33 mouse cellular contexts compared by ENCODE assay signal in the genomic region with DNA sequence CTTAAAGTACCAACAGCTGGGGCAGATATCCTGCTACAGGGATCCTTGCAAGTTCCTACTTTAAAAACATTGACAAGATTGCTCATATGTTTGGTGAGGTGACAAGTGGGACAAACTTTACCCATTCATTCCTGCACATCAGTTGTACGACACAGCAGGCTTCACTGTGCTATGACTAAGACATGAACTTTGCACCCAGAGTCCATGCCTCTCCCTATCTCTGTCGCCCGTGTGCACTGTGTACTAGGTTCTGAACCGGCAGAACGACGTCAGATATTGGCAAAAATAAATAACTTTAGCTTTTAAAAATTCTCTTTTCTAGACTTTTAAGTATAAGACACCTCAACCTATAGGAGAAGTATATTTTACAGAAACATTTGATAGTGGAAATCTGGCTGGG. TPM values are rescaled to one million over a fixed set of nuclear protein-coding genes. Genes with fewer than 3 reads are reported as not detected.
DNase-seq lines count a peak whose midpoint lies in the region; ATAC-seq and TF ChIP-seq lines count a peak whose summit lies in the region.
"Had no signal": no experiment of that assay in that cellular context is flagged by ENCODE, and none has a peak within 500 bp of the region (broad histone marks: within the 10 kb centered on the region; RNA-seq: fewer than 3 reads in every experiment).

No protein-coding gene starts in this region.

- TF ChIP-seq CTCF in liver, postnatal 0 days (IDR thresholded peaks at IDR 0.05; ENCODE audit: low read depth): no peak
- TF ChIP-seq CTCF in intestine, postnatal 0 days (IDR thresholded peaks at IDR 0.05; ENCODE audit: low read depth): no peak
- TF ChIP-seq CTCF in stomach, postnatal 0 days (IDR thresholded peaks at IDR 0.05; ENCODE audit: low read depth): no peak

- H3K27ac ChIP-seq in liver, postnatal 0 days (ENCODE audit: low read depth): no peak overlapping the region
- H3K27ac ChIP-seq in liver, embryonic 11.5 days (ENCODE audit: low read depth, low read length): no peak overlapping the region
- no peak overlapping the region for H3K27ac ChIP-seq in intestine, embryonic 15.5 days
- no peak overlapping the region for H3K27ac ChIP-seq in intestine, postnatal 0 days (ENCODE audit: low read depth, low read length)
- H3K27ac ChIP-seq in stomach, postnatal 0 days (replicated peaks): no peak overlapping the region
- H3K27ac ChIP-seq in hindbrain, embryonic 14.5 days: no peak overlapping the region
- H3K27ac ChIP-seq: embryonic facial prominence, embryonic 12.5 days; embryonic facial prominence, embryonic 15.5 days; heart, embryonic 15.5 days; hindbrain, embryonic 10.5 days; hindbrain, embryonic 13.5 days had no signal

- H3K4me3 ChIP-seq in liver, postnatal 0 days (ENCODE audit: low read depth, low read length): no peak overlapping the region
- H3K4me3 ChIP-seq in liver, embryonic 11.5 days (ENCODE audit: low read depth, low read length): no peak overlapping the region
- H3K4me3 ChIP-seq in intestine, embryonic 15.5 days (replicated peaks): no peak overlapping the region
- no peak overlapping the region for H3K4me3 ChIP-seq in intestine, postnatal 0 days (ENCODE audit: low read depth, low read length)
- no peak overlapping the region for H3K4me3 ChIP-seq in stomach, postnatal 0 days (ENCODE audit: low read depth, low read length)
- no peak overlapping the region for H3K4me3 ChIP-seq in hindbrain, embryonic 14.5 days (replicated peaks; ENCODE audit: low read length)
- H3K4me3 ChIP-seq: embryonic facial prominence, embryonic 12.5 days; embryonic facial prominence, embryonic 15.5 days; heart, embryonic 12.5 days; heart, embryonic 15.5 days; hindbrain, embryonic 10.5 days; hindbrain, embryonic 13.5 days had no signal

- H3K4me2 ChIP-seq in liver, postnatal 0 days (ENCODE audit: low read depth, low read length): no peak overlapping the region
- H3K4me2 ChIP-seq in liver, embryonic 11.5 days: no peak overlapping the region
- no peak overlapping the region for H3K4me2 ChIP-seq in intestine, embryonic 15.5 days (replicated peaks)
- H3K4me2 ChIP-seq in intestine, postnatal 0 days (replicated peaks; ENCODE audit: low read depth): no peak overlapping the region
- no peak overlapping the region for H3K4me2 ChIP-seq in stomach, postnatal 0 days (replicated peaks; ENCODE audit: low read depth)
- no peak overlapping the region for H3K4me2 ChIP-seq in hindbrain, embryonic 14.5 days (replicated peaks)
- H3K4me2 ChIP-seq: embryonic facial prominence, embryonic 12.5 days; embryonic facial prominence, embryonic 15.5 days; heart, embryonic 12.5 days; heart, embryonic 15.5 days; hindbrain, embryonic 13.5 days had no signal

- TF ChIP-seq EP300 in liver, postnatal 0 days (IDR thresholded peaks at IDR 0.05; ENCODE audit: low read depth): no peak
- no peak for TF ChIP-seq EP300 in stomach, postnatal 0 days (optimal IDR thresholded peaks at IDR 0.05)

- ATAC-seq in liver, postnatal 0 days: peak; percentile 78
- ATAC-seq in liver, embryonic 11.5 days (replicated peaks; ENCODE audit: low FRiP score): no peak
- peak; percentile 92 for ATAC-seq in intestine, embryonic 15.5 days
- ATAC-seq in intestine, postnatal 0 days: peak; percentile 90
- peak; percentile 95 for ATAC-seq in stomach, postnatal 0 days (ENCODE audit: low FRiP score, low TSS enrichment)
- no peak for ATAC-seq in hindbrain, embryonic 14.5 days (ENCODE audit: low FRiP score)
- ATAC-seq: CD4-positive, CD25-positive, alpha-beta regulatory T cell, adult 4 months; forebrain, embryonic 14.5 days; forebrain, postnatal 0 days had no signal

- H3K27me3 ChIP-seq in liver, postnatal 0 days (ENCODE audit: insufficient read depth, low read length): no peaks in the 10 kb centered on the region
- H3K27me3 ChIP-seq in liver, embryonic 11.5 days (replicated peaks; ENCODE audit: control insufficient read depth, insufficient read depth, low read length): no peaks in the 10 kb centered on the region
- H3K27me3 ChIP-seq in intestine, embryonic 15.5 days (replicated peaks): no peaks in the 10 kb centered on the region
- H3K27me3 ChIP-seq in intestine, postnatal 0 days (replicated peaks; ENCODE audit: control insufficient read depth, insufficient read depth, low read length): no peaks in the 10 kb centered on the region
- no peaks in the 10 kb centered on the region for H3K27me3 ChIP-seq in stomach, postnatal 0 days (ENCODE audit: control insufficient read depth, insufficient read depth, low read length)
- no peaks in the 10 kb centered on the region for H3K27me3 ChIP-seq in hindbrain, embryonic 14.5 days (ENCODE audit: control insufficient read depth, insufficient read depth, low read length)
- H3K27me3 ChIP-seq: embryonic facial prominence, embryonic 12.5 days; embryonic facial prominence, embryonic 15.5 days; hindbrain, embryonic 13.5 days had no signal

- no peak overlapping the region for H3K9ac ChIP-seq in liver, postnatal 0 days (replicated peaks)
- H3K9ac ChIP-seq in liver, embryonic 11.5 days (ENCODE audit: low read depth, low read length): no peak overlapping the region
- H3K9ac ChIP-seq in intestine, embryonic 15.5 days: no peak overlapping the region
- no peak overlapping the region for H3K9ac ChIP-seq in intestine, postnatal 0 days (ENCODE audit: low read depth, low read length)
- H3K9ac ChIP-seq in stomach, postnatal 0 days (ENCODE audit: low read length): no peak overlapping the region
- H3K9ac ChIP-seq in hindbrain, embryonic 14.5 days: no peak overlapping the region
- H3K9ac ChIP-seq: embryonic facial prominence, embryonic 12.5 days; embryonic facial prominence, embryonic 15.5 days; forebrain, postnatal 0 days; heart, embryonic 12.5 days; heart, embryonic 15.5 days; hindbrain, embryonic 13.5 days had no signal

- no peaks in the 10 kb centered on the region for H3K4me1 ChIP-seq in liver, postnatal 0 days (ENCODE audit: insufficient read depth)
- H3K4me1 ChIP-seq in liver, embryonic 11.5 days (replicated peaks; ENCODE audit: control insufficient read depth, insufficient read depth, low read length): no peaks in the 10 kb centered on the region
- H3K4me1 ChIP-seq in intestine, embryonic 15.5 days (replicated peaks): no peaks in the 10 kb centered on the region
- no peaks in the 10 kb centered on the region for H3K4me1 ChIP-seq in intestine, postnatal 0 days (replicated peaks; ENCODE audit: control insufficient read depth, insufficient read depth, low read length)
- no peaks in the 10 kb centered on the region for H3K4me1 ChIP-seq in stomach, postnatal 0 days (replicated peaks; ENCODE audit: control insufficient read depth, insufficient read depth)
- no peaks in the 10 kb centered on the region for H3K4me1 ChIP-seq in hindbrain, embryonic 14.5 days (replicated peaks; ENCODE audit: control insufficient read depth, insufficient read depth, low read length)
- H3K4me1 ChIP-seq: embryonic facial prominence, embryonic 12.5 days; embryonic facial prominence, embryonic 15.5 days; heart, embryonic 12.5 days; heart, embryonic 15.5 days; hindbrain, embryonic 10.5 days; hindbrain, embryonic 13.5 days had no signal

- 55% methylated on average over 6 of the region's 6 CpGs for WGBS in liver, postnatal 0 days (ENCODE audit: insufficient replicate concordance)
- WGBS in liver, embryonic 11.5 days: 79% methylated on average over 6 of the region's 6 CpGs
- WGBS in intestine, embryonic 15.5 days: 69% methylated on average over 6 of the region's 6 CpGs
- WGBS in intestine, postnatal 0 days: 44% methylated on average over 6 of the region's 6 CpGs
- WGBS in stomach, postnatal 0 days: 61% methylated on average over 6 of the region's 6 CpGs
- WGBS in hindbrain, embryonic 14.5 days: 92% methylated on average over 6 of the region's 6 CpGs

- H3K9me3 ChIP-seq in liver, postnatal 0 days (ENCODE audit: low read length): no peaks in the 10 kb centered on the region
- no peaks in the 10 kb centered on the region for H3K9me3 ChIP-seq in liver, embryonic 11.5 days (ENCODE audit: control insufficient read depth, low read length)
- no peaks in the 10 kb centered on the region for H3K9me3 ChIP-seq in intestine, embryonic 15.5 days
- no peaks in the 10 kb centered on the region for H3K9me3 ChIP-seq in intestine, postnatal 0 days (ENCODE audit: control insufficient read depth)
- H3K9me3 ChIP-seq in stomach, postnatal 0 days (ENCODE audit: control insufficient read depth, low read length): no peaks in the 10 kb centered on the region
- H3K9me3 ChIP-seq in hindbrain, embryonic 14.5 days (ENCODE audit: control insufficient read depth, low read length): no peaks in the 10 kb centered on the region
- H3K9me3 ChIP-seq: embryonic facial prominence, embryonic 12.5 days; embryonic facial prominence, embryonic 15.5 days; heart, embryonic 15.5 days; hindbrain, embryonic 10.5 days; hindbrain, embryonic 13.5 days had no signal

- H3K36me3 ChIP-seq in liver, postnatal 0 days (replicated peaks; ENCODE audit: insufficient read depth, low read length): no peaks in the 10 kb centered on the region
- H3K36me3 ChIP-seq in liver, embryonic 11.5 days (ENCODE audit: control insufficient read depth, insufficient read depth, low read length): no peaks in the 10 kb centered on the region
- H3K36me3 ChIP-seq in intestine, embryonic 15.5 days: no peaks in the 10 kb centered on the region
- H3K36me3 ChIP-seq in intestine, postnatal 0 days (ENCODE audit: control insufficient read depth, insufficient read depth): no peaks in the 10 kb centered on the region
- H3K36me3 ChIP-seq in stomach, postnatal 0 days (ENCODE audit: control insufficient read depth, insufficient read depth, low read length): no peaks in the 10 kb centered on the region
- H3K36me3 ChIP-seq in hindbrain, embryonic 14.5 days (replicated peaks; ENCODE audit: control insufficient read depth, insufficient read depth): no peaks in the 10 kb centered on the region
- H3K36me3 ChIP-seq: embryonic facial prominence, embryonic 12.5 days; embryonic facial prominence, embryonic 15.5 days; heart, embryonic 12.5 days; heart, embryonic 15.5 days; hindbrain, embryonic 10.5 days had no signal

- DNase-seq in liver, postnatal 0 days: no peak
- no peak for DNase-seq in liver, embryonic 11.5 days (ENCODE audit: low spot score)
- peak; percentile 31 for DNase-seq in stomach, postnatal 0 days (ENCODE audit: low spot score)
- DNase-seq in layer of hippocampus, postnatal 25 days (ENCODE audit: extremely low spot score in 1 of 2, low spot score in 1 of 2): no peak
- DNase-seq in hindbrain, embryonic 14.5 days (ENCODE audit: low spot score): no peak
- DNase-seq: adrenal gland, adult 2 months; adrenal gland, postnatal 14 days; cerebellum, adult 11 months; cerebellum, adult 2 months; cerebellum, adult 9-11 months; cerebellum, postnatal 25 days; forebrain, postnatal 0 days; gastrocnemius, postnatal 25 days; heart, adult 18-20 months; heart, postnatal 10 days; heart, postnatal 36 days had no signal

RNA-seq across cellular contexts. Expression of a gene that starts 7.0 kb away (rescaled TPM):
- polyA plus RNA-seq in liver, postnatal 0 days (2015; fragmentation: Nextera tagmentation; extraction: Ambion mirVana): 0.12 and 0.21 TPM in 2 replicates
- polyA plus RNA-seq in liver, embryonic 11.5 days (2014; fragmentation: Nextera tagmentation; extraction: Ambion mirVana): 0.62 and 0.87 TPM in 2 replicates
- 0.48 and 0.55 TPM in 2 replicates for polyA plus RNA-seq in intestine, embryonic 15.5 days (2015; fragmentation: Nextera tagmentation; extraction: Ambion mirVana)
- polyA plus RNA-seq in intestine, postnatal 0 days (2015; fragmentation: Nextera tagmentation; extraction: Ambion mirVana): 0.13 and 0.18 TPM in 2 replicates
- polyA plus RNA-seq in stomach, postnatal 0 days (2015; fragmentation: Nextera tagmentation; extraction: Ambion mirVana): 0.19 and 0.27 TPM in 2 replicates
- 1 to 10 TPM; 8.2 to 9.1 TPM for total RNA-seq in layer of hippocampus, postnatal 25 days (2021)
- polyA plus RNA-seq in hindbrain, embryonic 14.5 days (2014; fragmentation: Nextera tagmentation; extraction: Ambion mirVana): 13.2 and 16.6 TPM in 2 replicates
- total RNA-seq: gastrocnemius, adult 8-10 months; gastrocnemius, postnatal 25 days; heart, adult 18-20 months; heart, postnatal 10 days; heart, postnatal 36 days had no signal
- polyA plus RNA-seq: adrenal gland, adult 2 months; C2C12; CD4-positive, CD25-positive, alpha-beta regulatory T cell, adult 4 months had no signal

RNA-seq across cellular contexts. Expression of a gene that starts 48.4 kb away (rescaled TPM):
- polyA plus RNA-seq in liver, postnatal 0 days (2015; fragmentation: Nextera tagmentation; extraction: Ambion mirVana): not detected in 2 replicates
- polyA plus RNA-seq in liver, embryonic 11.5 days (2014; fragmentation: Nextera tagmentation; extraction: Ambion mirVana): not detected in 2 replicates
- not detected in 2 replicates for polyA plus RNA-seq in intestine, embryonic 15.5 days (2015; fragmentation: Nextera tagmentation; extraction: Ambion mirVana)
- polyA plus RNA-seq in intestine, postnatal 0 days (2015; fragmentation: Nextera tagmentation; extraction: Ambion mirVana): not detected in 2 replicates
- polyA plus RNA-seq in stomach, postnatal 0 days (2015; fragmentation: Nextera tagmentation; extraction: Ambion mirVana): not detected in 2 replicates
- total RNA-seq in layer of hippocampus, postnatal 25 days (2021): not detected
- polyA plus RNA-seq in hindbrain, embryonic 14.5 days (2014; fragmentation: Nextera tagmentation; extraction: Ambion mirVana): not detected in 2 replicates
- total RNA-seq: adrenal gland, adult 2 months; adrenal gland, postnatal 14 days; adrenal gland, postnatal 4 days; common myeloid progenitor, adult 5-6 weeks; forebrain, postnatal 0 days; gastrocnemius, adult 8-10 months; gastrocnemius, postnatal 25 days; heart, adult 18-20 months; heart, postnatal 10 days; heart, postnatal 36 days; MEL had no signal
- polyA plus RNA-seq: adrenal gland, adult 2 months; C2C12; CD4-positive, CD25-positive, alpha-beta regulatory T cell, adult 4 months; cerebellum, adult 2 months; embryonic facial prominence, embryonic 12.5 days; embryonic facial prominence, embryonic 15.5 days; forebrain, embryonic 11.5 days; forebrain, embryonic 14.5 days; forebrain, postnatal 0 days; gonadal fat pad, adult 2 months; heart, embryonic 12.5 days; heart, embryonic 15.5 days; hindbrain, embryonic 10.5 days; hindbrain, embryonic 13.5 days had no signal

Comparison
In these comparisons a context has a peak if more than half of its experiments do, and no peak if none do; other contexts are left out.
1. ATAC-seq: peak in liver, postnatal 0 days (single experiment), intestine, embryonic 15.5 days (single experiment), intestine, postnatal 0 days (single experiment) and stomach, postnatal 0 days (single experiment); none in liver, embryonic 11.5 days (single experiment) and hindbrain, embryonic 14.5 days (single experiment).